Mouse (Mus musculus): ENCODE measurements around the gene Kmt5c.

DNA sequence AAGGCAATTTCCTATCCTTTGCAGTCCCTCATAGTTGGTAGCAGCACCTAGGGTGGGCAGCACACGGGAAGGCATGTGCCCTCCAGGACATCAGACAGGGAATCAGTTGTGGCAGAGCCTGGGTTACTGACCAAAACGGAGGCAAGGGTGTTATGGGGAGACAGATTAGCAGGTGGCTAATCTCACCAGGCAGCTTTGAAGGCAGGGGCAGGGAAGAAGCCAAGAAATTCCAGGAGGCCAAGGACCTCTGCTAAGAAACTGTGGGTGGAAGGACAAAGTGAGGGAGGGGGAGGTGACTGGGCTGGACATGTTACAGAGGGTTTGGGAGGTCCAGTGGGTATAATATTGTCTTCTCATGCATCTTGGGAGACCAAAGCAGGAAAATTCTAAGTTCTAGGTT lies 3.4 kb downstream of the Kmt5c start:
- TF ChIP-seq CTCF (IDR thresholded peaks at IDR 0.05; ENCODE audit: borderline replicate concordance, insufficient read depth, low read length) = no peak
- no peak for TF ChIP-seq POLR2A (IDR thresholded peaks at IDR 0.05; ENCODE audit: low read depth, low read length)

All from embryonic fibroblast, embryonic 13.5 days (primary cell).